ENCODE assay signal across 21 mouse cellular contexts in the genomic region with DNA sequence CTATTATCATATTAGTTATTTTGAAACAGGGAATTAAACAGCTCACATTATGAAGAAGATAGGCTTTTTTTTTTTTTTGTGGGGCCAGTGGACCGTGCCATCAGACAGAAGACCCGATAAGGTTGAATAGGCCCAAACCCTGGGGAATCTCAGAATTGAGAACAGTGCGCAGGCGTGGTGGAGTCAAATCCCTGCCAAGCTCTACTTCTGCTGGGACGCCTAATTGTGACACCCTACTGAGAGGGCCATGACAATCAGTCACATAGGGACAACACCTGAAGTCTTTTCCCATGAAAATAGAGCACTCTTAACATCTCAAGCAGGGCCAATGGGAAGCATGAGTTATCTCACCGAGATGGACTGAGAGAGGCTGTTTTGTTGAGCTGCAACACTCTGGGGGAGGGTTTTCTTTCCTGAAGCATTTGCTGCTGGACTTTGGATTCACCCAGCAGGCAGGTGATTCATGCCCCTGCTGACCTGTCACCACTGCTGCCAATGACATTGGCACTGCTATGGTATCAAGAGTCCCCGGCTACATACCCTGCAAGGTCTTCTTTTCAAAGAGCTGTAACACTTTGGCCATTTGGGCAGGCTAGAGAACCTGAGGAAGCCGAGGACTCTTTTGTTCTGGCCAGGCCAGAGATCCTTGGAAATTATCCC. TPM values are rescaled to one million over a fixed set of nuclear protein-coding genes. Genes with fewer than 3 reads are reported as not detected.
DNase-seq lines count a peak whose midpoint lies in the region; ATAC-seq and TF ChIP-seq lines count a peak whose summit lies in the region.
"Had no signal": no experiment of that assay in that cellular context is flagged by ENCODE, and none has a peak within 500 bp of the region (broad histone marks: within the 10 kb centered on the region; RNA-seq: fewer than 3 reads in every experiment).

No protein-coding gene starts in this region.

- no peaks in the 10 kb centered on the region for H3K36me3 ChIP-seq in kidney, adult 2 months (ENCODE audit: control insufficient read depth, insufficient read depth, low read length)
- no peaks in the 10 kb centered on the region for H3K36me3 ChIP-seq in kidney, embryonic 15.5 days
- H3K36me3 ChIP-seq: embryonic facial prominence, embryonic 10.5 days; heart, embryonic 13.5 days; hindbrain, embryonic 12.5 days had no signal

- TF ChIP-seq CTCF in kidney, adult 2 months (conservative IDR thresholded peaks at IDR 0.05; ENCODE audit: insufficient read depth, insufficient read length, low read depth, low read length), result no peak

- H3K4me1 ChIP-seq in kidney, adult 2 months (ENCODE audit: control insufficient read depth, insufficient read depth, low read length), result 0 out of 2 replicates have a peak, but pooled peaks cover 4% of the 10 kb centered on the region
- peaks cover 1% of the 10 kb centered on the region for H3K4me1 ChIP-seq in kidney, embryonic 15.5 days

- DNase-seq in heart, adult 11 months, result peak; percentile 58
- DNase-seq in heart, adult 18-20 months, result no peak
- DNase-seq in kidney, adult 2 months, result peak; percentile 64
- peak; percentile 21 for DNase-seq in R1 (ENCODE audit: low read depth, low spot score)
- peak; percentile 23 to 51 for DNase-seq in kidney, postnatal 25 days
- no peak for DNase-seq in heart, postnatal 25 days (ENCODE audit: low spot score)
- DNase-seq in lung, postnatal 36 days, result no peak
- DNase-seq: adrenal gland, adult 8-10 months; adrenal gland, postnatal 36 days; cerebellum, adult 2 months; cerebellum, postnatal 10 days; forebrain, postnatal 0 days; gastrocnemius, postnatal 14 days; heart, postnatal 4 days had no signal

- H3K27me3 ChIP-seq in kidney, adult 2 months (replicated peaks; ENCODE audit: control insufficient read depth, insufficient read depth, low read length), result no peaks in the 10 kb centered on the region
- no peaks in the 10 kb centered on the region for H3K27me3 ChIP-seq in kidney, embryonic 15.5 days
- H3K27me3 ChIP-seq: forebrain, embryonic 13.5 days; heart, embryonic 13.5 days; hindbrain, embryonic 12.5 days; Patski had no signal

- intact Hi-C loops in heart, postnatal 25 days (cut with DNase I), result loop anchor here (5.0 kb wide), 1 partner anchor 172 kb away; the partner anchor contains the start of gene Ccser2

- no peaks in the 10 kb centered on the region for H3K9me3 ChIP-seq in kidney, embryonic 15.5 days (replicated peaks)
- H3K9me3 ChIP-seq: embryonic facial prominence, embryonic 10.5 days; forebrain, embryonic 13.5 days; heart, embryonic 13.5 days; hindbrain, embryonic 12.5 days had no signal

- H3K4me2 ChIP-seq in kidney, embryonic 15.5 days, result no peak overlapping the region
- H3K4me2 ChIP-seq: forebrain, embryonic 13.5 days; heart, embryonic 13.5 days; hindbrain, embryonic 12.5 days had no signal

- no peak overlapping the region for H3K4me3 ChIP-seq in kidney, adult 2 months (ENCODE audit: insufficient read depth, low read depth, low read length)
- no peak overlapping the region for H3K4me3 ChIP-seq in kidney, embryonic 15.5 days (replicated peaks)
- H3K4me3 ChIP-seq: embryonic facial prominence, embryonic 10.5 days; forebrain, embryonic 13.5 days; heart, embryonic 13.5 days; hindbrain, embryonic 12.5 days had no signal

- TF ChIP-seq POLR2A in kidney, adult 2 months (IDR thresholded peaks at IDR 0.05; ENCODE audit: low read depth, low read length), result no peak

- 47% methylated on average over 8 of the region's 8 CpGs for WGBS in kidney, adult 2 months
- WGBS in kidney, embryonic 15.5 days, result 69% methylated on average over 8 of the region's 8 CpGs

- no peak for ATAC-seq in kidney, embryonic 15.5 days (replicated peaks; ENCODE audit: low FRiP score)
- ATAC-seq: forebrain, embryonic 13.5 days; forebrain, postnatal 0 days; Patski had no signal

- no peak overlapping the region for H3K9ac ChIP-seq in kidney, embryonic 15.5 days
- H3K9ac ChIP-seq: forebrain, embryonic 13.5 days; forebrain, postnatal 0 days; heart, embryonic 13.5 days; hindbrain, embryonic 12.5 days had no signal

- no peak overlapping the region for H3K27ac ChIP-seq in kidney, adult 2 months (ENCODE audit: insufficient read depth, low read depth, low read length)
- no peak overlapping the region for H3K27ac ChIP-seq in kidney, embryonic 15.5 days
- H3K27ac ChIP-seq: embryonic facial prominence, embryonic 10.5 days; forebrain, embryonic 13.5 days; heart, embryonic 13.5 days; hindbrain, embryonic 12.5 days had no signal

RNA-seq across cellular contexts. Expression of gene Ghitm, which starts 4.1 kb away (rescaled TPM):
- 100 to 1,000 TPM; 653 to 717 TPM for total RNA-seq in heart, adult 18-20 months (2021)
- polyA plus RNA-seq in kidney, adult 2 months (2012; rRNA removed), result 322 and 327 TPM in 2 replicates
- 229 TPM in 2 replicates for polyA plus RNA-seq in kidney, embryonic 15.5 days (2015; fragmentation: Nextera tagmentation; extraction: Ambion mirVana)
- 100 to 1,000 TPM; 636 to 638 TPM for total RNA-seq in heart, postnatal 25 days (2021)

RNA-seq across cellular contexts. Expression of gene 2610528A11Rik, which starts 25.4 kb away (rescaled TPM):
- total RNA-seq in heart, adult 18-20 months (2021), result under 1 TPM in 1 of 2 experiments, not detected in 1; 0.57 TPM
- 0.38 and 0.72 TPM in 2 replicates for polyA plus RNA-seq in kidney, adult 2 months (2012; rRNA removed)
- 0.71 and 3.1 TPM in 2 replicates for polyA plus RNA-seq in kidney, embryonic 15.5 days (2015; fragmentation: Nextera tagmentation; extraction: Ambion mirVana)
- under 1 TPM in 1 of 2 experiments, not detected in 1; 0.60 TPM for total RNA-seq in heart, postnatal 25 days (2021)
- total RNA-seq: forebrain, postnatal 0 days had no signal
- polyA plus RNA-seq: embryonic facial prominence, embryonic 10.5 days; forebrain, embryonic 13.5 days; hindbrain, embryonic 12.5 days; Patski had no signal

RNA-seq across cellular contexts. Expression of gene Cdhr1, which starts 41.0 kb away (rescaled TPM):
- under 1 TPM in 1 of 2 experiments, not detected in 1; 0.05 TPM for total RNA-seq in heart, adult 18-20 months (2021)
- 0.14 TPM in 1 of 2 replicates, not detected in the other for polyA plus RNA-seq in kidney, adult 2 months (2012; rRNA removed)
- 2.7 and 3.1 TPM in 2 replicates for polyA plus RNA-seq in kidney, embryonic 15.5 days (2015; fragmentation: Nextera tagmentation; extraction: Ambion mirVana)
- under 1 TPM in 1 of 2 experiments, not detected in 1; 0.08 TPM for total RNA-seq in heart, postnatal 25 days (2021)
- total RNA-seq: gastrocnemius, adult 18-20 months; gastrocnemius, postnatal 14 days had no signal

Comparison
In these comparisons a context has a peak if more than half of its experiments do, and no peak if none do; other contexts are left out.
1. DNase-seq: peak in heart, adult 11 months (single experiment), kidney, adult 2 months (single experiment), R1 (single experiment) and kidney, postnatal 25 days (2 of 2); none in heart, adult 18-20 months (0 of 2), heart, postnatal 25 days (single experiment) and lung, postnatal 36 days (single experiment).